Mouse (Mus musculus) lung, postnatal 0 days (tissue): ENCODE data around the gene Scel.

Experiments used
- CTCF ChIP-seq: IDR thresholded peaks from 2 replicates; pipeline ENCODE4 v1.5.1; 2016; ENCODE audit warnings: antibody characterized with exemption, mild to moderate bottlenecking
- EP300 ChIP-seq: IDR thresholded peaks from 2 replicates; pipeline ENCODE4 v1.6.1; 2016; ENCODE audit warnings: antibody characterized with exemption, mild to moderate bottlenecking, control low read depth

DNA sequence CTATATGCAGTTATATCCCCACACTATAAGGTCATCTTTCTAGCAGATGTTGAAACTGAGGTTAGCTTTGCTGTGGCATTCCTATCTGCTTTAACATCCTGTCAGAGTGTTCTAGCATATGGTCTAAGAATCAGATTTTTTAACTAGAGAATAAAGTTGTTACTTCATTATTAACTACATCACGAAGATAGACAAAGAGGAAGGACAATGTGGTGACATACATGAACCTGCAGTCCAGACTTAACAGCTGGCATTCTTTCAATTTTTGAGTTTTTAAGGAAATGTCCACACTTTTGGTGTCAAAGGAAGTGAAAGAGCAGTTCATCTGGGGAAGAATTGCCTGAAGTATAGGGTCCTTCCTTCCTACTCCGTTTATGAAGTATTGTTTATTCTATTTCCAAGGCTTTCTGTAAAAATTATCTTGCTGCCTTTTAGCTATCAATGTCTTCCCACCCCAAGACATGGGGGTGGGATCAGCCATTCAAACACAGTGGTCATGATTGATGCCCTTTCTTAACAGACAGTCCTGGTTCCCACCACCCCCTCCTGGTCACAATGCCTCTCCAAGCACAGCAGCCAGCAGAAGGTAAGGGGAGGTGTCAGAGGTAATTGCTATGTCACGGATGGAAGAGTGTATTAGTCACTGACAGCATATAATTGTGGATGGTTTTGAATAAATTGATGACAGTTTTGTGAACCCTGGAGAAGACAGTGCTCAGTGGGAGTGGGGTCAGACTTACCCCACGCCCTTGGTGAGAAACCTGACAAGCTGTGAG, 30.4 kb downstream of the Scel start:
- TF ChIP-seq CTCF (no peak), EP300 (no peak)
